Mouse (Mus musculus): ENCODE results near the gene Ptms.

- TF ChIP-seq CTCF (IDR thresholded peaks at IDR 0.05; ENCODE audit: control insufficient read depth, insufficient read depth, low read length) (no peak), POLR2A (IDR thresholded peaks at IDR 0.05; ENCODE audit: borderline replicate concordance, control insufficient read depth, low read depth, low read length) (no peak)
Measured at GRCm38 (mm10) chr6:124918890-124919627, 844 bp downstream of the Ptms start.
